Mouse (Mus musculus): ENCODE results near the gene Hpdl.

The Hpdl gene

DNA sequence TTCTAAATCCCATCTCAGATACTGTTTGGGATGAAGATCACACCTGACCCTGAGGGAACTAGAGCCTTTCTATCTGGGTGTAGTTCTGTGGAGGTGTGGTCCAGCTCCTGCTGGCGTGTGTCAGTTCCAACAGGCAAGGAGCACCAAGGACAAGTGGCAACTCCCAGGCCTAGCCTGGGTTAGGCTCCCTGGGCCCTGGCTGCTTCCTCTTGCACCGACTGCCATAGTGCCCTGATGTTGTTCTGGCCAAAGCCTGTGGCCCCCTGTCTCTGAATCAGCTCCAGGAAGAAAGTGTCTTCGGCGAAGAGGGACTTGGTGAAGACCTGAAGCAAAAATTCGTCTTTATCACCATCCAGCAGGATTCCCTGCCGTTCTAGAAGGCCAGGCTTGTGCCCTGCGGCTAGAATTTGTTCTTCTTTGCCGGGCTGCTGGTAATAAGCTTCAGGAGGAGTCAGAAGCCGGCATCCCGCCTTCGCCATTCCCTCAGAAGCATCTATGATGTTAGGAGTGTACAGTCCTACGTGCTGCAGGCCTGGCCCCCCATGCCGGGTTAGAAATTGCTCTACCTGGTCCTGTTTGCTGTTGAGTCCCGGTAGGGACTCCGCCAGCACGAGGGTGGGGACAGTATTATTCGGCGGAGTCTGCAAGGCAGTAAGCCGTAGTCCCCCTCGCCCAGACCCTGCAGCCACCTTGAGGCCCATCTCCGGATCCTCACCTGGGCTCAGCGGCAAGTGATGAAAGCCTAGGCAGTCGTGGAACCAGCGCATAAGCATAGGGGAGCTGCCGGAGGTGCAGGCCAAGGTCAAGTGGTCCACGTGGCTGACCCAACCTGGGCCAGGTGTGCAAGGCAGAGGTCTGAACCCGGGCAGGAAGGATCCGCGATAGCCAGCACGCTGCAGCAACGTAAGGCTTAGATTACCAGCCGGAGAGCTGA, 1.3 kb downstream of the Hpdl start:
- CTCF ChIA-PET: interaction anchor here (0.6 to 1.3 kb wide), 8 partner anchors 9 to 182 kb away, joined by 3 to 6 read pairs (median 3); no protein-coding TSS in a partner anchor
- POLR2A ChIA-PET: interaction anchor here (0.6 to 3.2 kb wide), 33 partner anchors 9 to 607 kb away, joined by 3 to 26 read pairs (median 4); partner anchors contain the start of genes Mutyh (in 3 of the 4), Toe1 (in 3 of the 4), Ccdc163 (in 1 of the 4) and Gpbp1l1 (in 1 of the 4)

GRCm38 (mm10) chr4:116817486-116817885, 4.0 kb downstream of the Hpdl start:
- ChIA-PET POLR2A (interaction anchor here in 1 of 4 experiments (1.9 kb wide), 1 partner anchor 10 kb away, joined by 9 read pairs; the partner anchor contains the start of genes Mutyh and Toe1), CTCF (no interaction called here)

GRCm38 (mm10) chr4:116815276-116815675, 6.2 kb downstream of the Hpdl start:
- POLR2A ChIA-PET: interaction anchor here in 1 of 4 experiments (1.7 kb wide), 1 partner anchor 90 kb away, joined by 3 read pairs; no protein-coding TSS in a partner anchor

GRCm38 (mm10) chr4:116811012-116811411, 10.5 kb downstream of the Hpdl start:
- CTCF ChIA-PET: interaction anchor here in 3 of 4 experiments (0.6 to 1.6 kb wide), 3 partner anchors 10 to 176 kb away, joined by 3 to 4 read pairs (median 3); partner anchors contain the start of gene Tesk2 (in 1 of the 3)
- POLR2A ChIA-PET: interaction anchor here (0.5 to 1.5 kb wide), 14 partner anchors 9 to 391 kb away, joined by 3 to 10 read pairs (median 3); partner anchors contain the start of genes Hpdl (in 1 of the 4), Tesk2 (in 1 of the 4) and Zswim5 (in 1 of the 4)

More at GRCm38 (mm10) chr4:116815276-116815675, 6.2 kb downstream of the Hpdl start:
- CTCF ChIA-PET: interaction anchor here in 1 of 4 experiments (0.6 kb wide), 1 partner anchor 255 kb away, joined by 3 read pairs; no protein-coding TSS in a partner anchor

GRCm38 (mm10) chr4:116807197-116808129, 14.0 kb downstream of the Hpdl start, which contains the start of the genes Toe1 and Mutyh:
Toe1 (minus strand) TSS chr4:116807640.
Mutyh (plus strand) TSS chr4:116807723.
- POLR2A ChIA-PET: interaction anchor here (0.5 to 4.2 kb wide), 65 partner anchors 9 to 586 kb away, joined by 3 to 17 read pairs (median 4); partner anchors contain the start of genes Ccdc163 (in 3 of the 4), Mmachc (in 3 of the 4), Prdx1 (in 3 of the 4) and Akr1a1 (in 2 of the 4)
- CTCF ChIA-PET: interaction anchor here in 3 of 4 experiments (1.0 to 2.4 kb wide), 12 partner anchors 16 to 356 kb away, joined by 3 to 8 read pairs (median 4); partner anchors contain the start of genes Ccdc163 (in 1 of the 3), Hectd3 (in 1 of the 3) and Mmachc (in 1 of the 3)

- ChIA-PET POLR2A (interaction anchor here (0.7 to 7.1 kb wide), 10 partner anchors 10 to 114 kb away, joined by 3 to 26 read pairs (median 4); partner anchors contain the start of genes Tesk2 (in 2 of the 4) and Prdx1 (in 1 of the 4)), CTCF (interaction anchor here in 3 of 4 experiments (0.7 to 2.0 kb wide), 11 partner anchors 13 to 808 kb away, joined by 3 to 8 read pairs (median 4); no protein-coding TSS in a partner anchor)
Observed at GRCm38 (mm10) chr4:116799901-116800300, 21.6 kb downstream of the Hpdl start.

DNA sequence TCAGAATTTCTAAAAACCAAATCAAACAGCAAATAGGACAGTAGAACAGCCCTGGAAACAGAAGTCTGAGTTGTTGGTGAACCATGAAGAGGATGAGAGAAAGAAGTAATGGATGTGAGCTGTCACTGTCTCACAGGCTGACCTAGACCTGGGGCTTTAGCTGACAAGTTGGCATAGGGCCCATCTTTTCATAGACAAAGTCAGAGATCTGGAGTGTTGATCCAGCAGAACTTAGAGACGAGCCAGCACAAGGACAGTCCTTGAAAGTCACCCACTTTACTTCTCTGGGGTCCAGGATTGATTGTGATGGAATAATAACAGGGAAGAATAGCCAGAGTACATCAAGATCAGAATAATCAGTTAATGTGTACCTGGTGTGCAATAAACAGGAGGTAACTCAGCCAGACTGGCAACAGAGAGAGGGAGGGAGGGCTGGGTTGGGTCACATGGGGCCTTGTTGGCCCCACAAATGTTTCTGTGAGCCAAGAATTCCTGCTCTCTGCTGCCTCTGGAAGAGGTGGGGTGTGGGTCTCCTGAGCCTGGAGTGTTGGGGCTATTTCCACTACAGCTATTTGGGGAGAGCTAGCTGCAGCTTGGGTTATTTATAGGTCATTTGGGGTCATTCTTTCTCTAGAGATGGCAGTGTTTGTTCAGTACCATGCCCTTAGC, 24.9 kb downstream of the Hpdl start:
- ChIA-PET POLR2A (interaction anchor here in 2 of 4 experiments (0.7 to 1.4 kb wide), 4 partner anchors 11 to 245 kb away, joined by 3 to 6 read pairs (median 4); partner anchors contain the start of genes Mutyh (in 2 of the 2) and Toe1 (in 2 of the 2)), CTCF (interaction anchor here in 2 of 4 experiments (0.7 to 0.9 kb wide), 2 partner anchors 10 to 216 kb away, joined by 3 read pairs; no protein-coding TSS in a partner anchor)

DNA sequence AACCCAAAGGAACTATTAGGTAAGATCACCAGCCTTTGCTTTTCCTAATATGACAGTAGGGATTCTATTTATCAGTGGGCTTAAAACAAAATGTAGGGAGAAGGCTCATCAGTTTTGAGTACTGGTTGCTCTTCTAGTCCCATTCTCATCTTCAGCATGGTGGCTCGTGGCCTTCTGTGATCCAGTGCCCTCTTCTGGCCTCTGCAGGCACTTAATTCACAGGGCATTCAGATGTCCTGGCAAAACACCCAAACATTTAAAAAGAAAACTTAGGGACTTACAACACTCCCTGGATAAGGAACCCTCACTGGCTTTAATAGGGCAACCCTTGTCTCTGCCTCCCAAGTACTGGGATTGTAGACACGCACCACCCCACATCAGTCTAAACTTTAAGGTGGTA, 27.2 kb downstream of the Hpdl start:
- ChIA-PET CTCF (no interaction called here), POLR2A (no interaction called here)

- ChIA-PET POLR2A (interaction anchor here in 3 of 4 experiments (0.7 to 4.5 kb wide), 19 partner anchors 10 to 498 kb away, joined by 3 to 29 read pairs (median 3); partner anchors contain the start of genes Prdx1 (in 3 of the 3), Ccdc163 (in 1 of the 3), Mmachc (in 1 of the 3) and Mutyh (in 1 of the 3)), CTCF (interaction anchor here in 2 of 4 experiments (0.6 to 1.7 kb wide), 5 partner anchors 10 to 293 kb away, joined by 3 to 5 read pairs (median 3); partner anchors contain the start of genes Mutyh (in 1 of the 2), Tesk2 (in 1 of the 2) and Toe1 (in 1 of the 2))
Observed at GRCm38 (mm10) chr4:116792453-116792852, 29.1 kb downstream of the Hpdl start.

DNA sequence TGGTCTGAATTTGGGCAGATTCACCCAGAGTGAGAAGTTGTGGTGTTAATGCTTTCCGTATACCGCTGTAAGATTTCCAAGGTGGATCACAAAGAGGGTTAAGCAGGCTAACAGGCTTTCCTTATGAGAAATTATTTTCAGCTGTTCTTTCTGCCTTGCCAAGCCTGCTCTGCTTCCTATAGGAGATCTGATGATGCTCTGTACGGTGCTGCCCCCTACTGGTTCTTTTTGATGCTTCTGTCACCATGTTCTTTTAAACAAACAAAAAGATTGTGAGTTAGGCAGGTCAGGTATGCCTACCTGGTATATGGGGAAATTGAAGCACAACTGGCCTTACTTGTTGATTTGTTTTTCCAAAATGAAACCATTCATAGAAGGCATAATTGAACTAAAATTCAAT, 32.6 kb downstream of the Hpdl start:
- CTCF ChIA-PET: interaction anchor here (0.6 to 4.3 kb wide), 38 partner anchors 13 to 350 kb away, joined by 3 to 93 read pairs (median 4); partner anchors contain the start of genes Tesk2 (in 4 of the 4), Ccdc163 (in 3 of the 4), Mmachc (in 2 of the 4) and Mutyh (in 1 of the 4)

DNA sequence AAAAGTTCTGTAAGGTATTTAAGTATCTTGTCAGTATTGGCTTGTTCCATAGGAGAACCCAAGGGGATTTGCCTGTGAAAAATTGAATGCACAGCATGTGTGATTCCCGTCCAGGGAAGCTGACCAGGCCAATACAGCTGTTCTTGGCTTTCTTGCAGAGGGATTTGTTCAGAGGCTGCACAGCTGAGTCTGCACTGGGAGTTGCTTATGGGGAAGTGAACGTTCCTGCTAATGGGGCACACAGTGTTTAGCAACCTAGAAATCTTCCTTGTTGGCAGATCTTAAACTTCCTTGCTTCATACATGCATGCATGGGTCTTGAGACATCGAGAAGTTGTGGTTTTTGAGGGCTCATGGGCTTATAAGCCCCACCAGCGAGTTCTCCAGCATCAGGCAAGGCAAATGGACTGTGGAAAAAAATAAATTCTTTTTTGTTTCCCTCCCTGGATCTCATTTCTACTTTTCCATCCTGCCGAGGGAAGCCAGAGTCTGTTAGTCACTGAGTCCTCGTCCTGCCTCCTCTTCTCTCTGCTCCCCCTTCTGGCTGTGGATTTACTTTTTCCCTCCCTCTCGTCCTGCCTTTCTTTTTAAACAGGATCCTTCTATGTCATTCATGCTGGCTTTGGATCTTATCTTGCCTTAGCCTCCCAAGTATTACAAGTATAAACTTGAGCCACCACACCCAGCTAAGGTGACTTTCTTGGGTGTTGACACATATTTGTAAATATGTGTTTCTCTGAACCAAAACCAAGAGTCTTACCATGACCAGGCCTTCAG, 33.3 kb downstream of the Hpdl start:
- ChIA-PET CTCF (interaction anchor here (0.5 to 4.3 kb wide), 49 partner anchors 11 to 1140 kb away, joined by 3 to 93 read pairs (median 4); partner anchors contain the start of genes Tesk2 (in 4 of the 4), Ccdc163 (in 3 of the 4), Mmachc (in 3 of the 4) and Mutyh (in 1 of the 4)), POLR2A (interaction anchor here (0.5 to 4.3 kb wide), 34 partner anchors 11 to 883 kb away, joined by 3 to 60 read pairs (median 4); partner anchors contain the start of genes Tesk2 (in 4 of the 4), Ccdc163 (in 3 of the 4), Mmachc (in 3 of the 4) and Prdx1 (in 2 of the 4))

More for the DNA sequence above, 32.6 kb downstream of the Hpdl start:
- POLR2A ChIA-PET: interaction anchor here (0.5 to 4.3 kb wide), 21 partner anchors 14 to 413 kb away, joined by 3 to 60 read pairs (median 3); partner anchors contain the start of genes Tesk2 (in 4 of the 4), Ccdc163 (in 3 of the 4), Mmachc (in 3 of the 4) and Prdx1 (in 2 of the 4)

- ChIA-PET CTCF (interaction anchor here (0.6 to 4.3 kb wide), 30 partner anchors 9 to 310 kb away, joined by 3 to 93 read pairs (median 4); partner anchors contain the start of genes Tesk2 (in 3 of the 4), Ccdc163 (in 2 of the 4), Mmachc (in 2 of the 4) and Ptch2 (in 1 of the 4)), POLR2A (interaction anchor here in 3 of 4 experiments (0.5 to 4.3 kb wide), 27 partner anchors 9 to 403 kb away, joined by 3 to 60 read pairs (median 3); partner anchors contain the start of genes Prdx1 (in 3 of the 3), Tesk2 (in 3 of the 3), Ccdc163 (in 1 of the 3) and Mmachc (in 1 of the 3))
Observed at GRCm38 (mm10) chr4:116786587-116786986, 34.9 kb downstream of the Hpdl start.

DNA sequence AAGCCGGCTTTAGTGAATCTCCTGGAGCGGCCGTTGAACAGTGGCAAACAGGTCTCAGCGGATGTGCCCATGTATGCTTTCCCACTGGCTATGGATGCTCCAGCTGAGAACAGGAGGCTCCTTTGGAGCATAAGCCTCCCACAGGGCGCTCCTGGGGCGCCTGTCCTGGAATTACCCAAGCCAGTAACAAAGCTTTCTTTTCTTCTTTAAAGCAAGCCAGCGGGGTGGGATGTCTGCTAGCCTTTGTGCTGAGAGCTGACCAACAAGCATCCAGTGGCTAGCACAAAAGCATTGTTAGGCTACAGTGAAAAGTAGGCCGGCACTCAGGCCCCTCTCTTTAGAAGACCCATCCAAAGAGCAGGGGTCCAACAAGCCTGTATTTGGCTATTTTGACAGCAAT, 39.3 kb downstream of the Hpdl start:
- CTCF ChIA-PET: interaction anchor here in 3 of 4 experiments (0.5 to 1.6 kb wide), 5 partner anchors 9 to 73 kb away, joined by 3 to 12 read pairs (median 4); no protein-coding TSS in a partner anchor
- POLR2A ChIA-PET: interaction anchor here (0.6 to 4.7 kb wide), 49 partner anchors 8 to 371 kb away, joined by 3 to 42 read pairs (median 4); partner anchors contain the start of genes Prdx1 (in 4 of the 4), Tesk2 (in 3 of the 4), Ccdc163 (in 2 of the 4) and Mmachc (in 2 of the 4)

DNA sequence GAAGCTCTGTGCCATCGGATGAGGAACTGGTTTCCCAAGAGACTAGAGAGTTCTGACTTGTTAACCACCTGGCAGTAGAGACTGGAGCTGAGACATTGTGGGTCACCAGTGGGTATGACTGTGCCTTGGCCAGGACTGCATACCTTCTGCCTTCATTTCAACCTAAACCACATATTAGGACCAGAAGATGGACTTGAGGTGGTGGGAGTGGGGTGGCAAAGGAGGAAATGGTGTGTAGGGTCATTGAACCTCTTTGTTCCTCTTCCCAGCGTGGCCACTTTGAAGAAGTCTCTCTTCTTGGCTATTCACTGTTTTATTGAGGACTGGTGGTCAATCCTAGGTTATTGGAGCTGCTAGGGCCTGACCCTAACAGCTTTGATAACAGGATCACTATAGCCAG, 40.1 kb downstream of the Hpdl start:
- CTCF ChIA-PET: interaction anchor here in 1 of 4 experiments (1.6 kb wide), 1 partner anchor 62 kb away, joined by 7 read pairs; no protein-coding TSS in a partner anchor
- POLR2A ChIA-PET: interaction anchor here (0.6 to 4.7 kb wide), 33 partner anchors 11 to 224 kb away, joined by 3 to 42 read pairs (median 4); partner anchors contain the start of genes Prdx1 (in 4 of the 4), Tesk2 (in 3 of the 4), Akr1a1 (in 1 of the 4) and Gpbp1l1 (in 1 of the 4)
